Mouse (Mus musculus): Measurements from ENCODE around the gene Rpl11.
A peak's percentile ranks its signal among the peaks of the same experiment; 100 is the strongest.
"Not testable (repeated sequence)": the region's sequence is repeated elsewhere in the genome, so short reads cannot be mapped to it uniquely, and the experiment has no call there.

The Rpl11 gene

DNA sequence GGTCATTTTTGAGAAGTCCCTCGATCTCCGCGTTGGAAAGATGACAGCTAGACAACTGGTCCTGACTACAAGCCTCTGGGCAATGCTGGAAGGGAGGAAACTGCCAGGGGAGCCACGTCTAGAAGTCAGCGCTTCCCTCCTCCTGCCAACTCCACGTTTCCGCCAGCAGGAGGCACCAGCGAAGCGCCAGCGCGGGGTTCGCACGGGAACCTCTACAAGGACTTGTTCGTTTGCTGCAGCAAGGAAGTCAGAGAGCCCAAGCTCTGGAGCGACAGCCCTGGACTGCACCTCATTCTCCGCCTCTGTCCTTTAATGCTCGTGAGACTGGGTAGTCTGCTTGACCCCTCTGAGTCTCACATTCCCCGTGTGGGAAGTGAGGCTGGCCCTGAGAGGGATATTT is 16.7 kb upstream of the Rpl11 start:
- peak; percentile 82 to 84 for DNase-seq

DNA sequence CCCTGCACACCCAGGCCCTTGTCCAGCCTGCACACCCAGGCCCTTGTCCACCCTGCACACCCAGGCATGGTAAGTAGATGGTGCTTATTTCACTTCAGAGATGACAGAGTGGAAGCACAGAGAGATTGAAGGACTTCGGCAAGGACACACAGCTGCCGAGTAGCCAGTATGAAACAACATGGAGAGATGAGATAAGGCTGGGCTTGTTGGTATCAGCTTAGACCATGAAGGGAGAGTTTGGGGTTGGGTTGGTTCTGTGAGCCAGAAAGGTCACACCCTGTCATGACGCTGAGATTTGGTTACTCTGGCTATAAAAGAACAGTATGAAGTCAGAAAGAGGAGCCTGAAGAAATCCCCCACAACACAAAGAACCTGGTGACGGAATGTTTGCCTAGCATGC is 16.1 kb upstream of the Rpl11 start:
- DNase-seq = no peak

GRCm38 (mm10) chr4:136063143-136063542 is 9.9 kb upstream of the Rpl11 start:
- no peak for DNase-seq

GRCm38 (mm10) chr4:136059800-136060488 is 6.7 kb upstream of the Rpl11 start:
- DNase-seq = not testable (repeated sequence)

GRCm38 (mm10) chr4:136057916-136058315 is 4.7 kb upstream of the Rpl11 start:
- no peak for DNase-seq

GRCm38 (mm10) chr4:136056030-136056429 is 2.8 kb upstream of the Rpl11 start:
- no peak for DNase-seq

- DNase-seq = no peak
These were observed 615 bp upstream of the Rpl11 start for GRCm38 (mm10) chr4:136053843-136054242.

DNA sequence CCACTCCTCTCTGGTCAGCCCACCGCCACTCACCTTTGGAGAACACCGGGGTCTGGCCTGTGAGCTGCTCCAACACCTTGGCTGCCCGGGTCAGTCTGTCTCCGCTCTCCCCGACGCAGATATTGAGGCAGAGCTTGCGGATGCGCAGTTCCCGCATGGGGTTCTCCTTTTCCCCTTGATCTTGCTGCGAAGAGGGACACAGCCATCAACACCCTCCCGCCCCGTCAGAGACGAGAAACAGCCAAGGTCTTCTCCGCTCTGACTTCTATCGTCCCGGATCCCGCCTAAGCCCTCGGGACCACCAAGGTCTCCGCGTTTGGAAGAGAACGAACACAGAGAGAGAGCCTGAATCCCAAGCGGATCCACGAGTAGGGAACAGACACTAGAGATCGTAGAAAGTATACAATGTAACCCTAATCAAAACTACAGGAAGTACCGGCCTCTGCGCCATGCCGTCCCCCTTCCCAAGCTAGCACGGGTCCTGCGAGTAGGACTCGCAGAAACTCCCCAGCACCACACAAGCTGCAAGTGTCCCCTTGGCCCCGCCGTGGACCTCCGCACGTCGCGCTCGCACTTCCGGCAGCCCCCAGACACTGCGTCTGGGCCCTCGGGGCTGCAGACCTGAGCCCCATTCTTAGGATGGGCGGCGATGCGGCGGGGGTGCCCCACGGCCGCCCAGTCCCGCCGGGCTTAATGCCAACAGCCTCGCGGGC is 538 bp downstream of the Rpl11 start:
- peak in 1 of 2 experiments; percentile 26 for DNase-seq

- DNase-seq = no peak
These were observed 1.2 kb downstream of the Rpl11 start for GRCm38 (mm10) chr4:136052060-136052459.

DNA sequence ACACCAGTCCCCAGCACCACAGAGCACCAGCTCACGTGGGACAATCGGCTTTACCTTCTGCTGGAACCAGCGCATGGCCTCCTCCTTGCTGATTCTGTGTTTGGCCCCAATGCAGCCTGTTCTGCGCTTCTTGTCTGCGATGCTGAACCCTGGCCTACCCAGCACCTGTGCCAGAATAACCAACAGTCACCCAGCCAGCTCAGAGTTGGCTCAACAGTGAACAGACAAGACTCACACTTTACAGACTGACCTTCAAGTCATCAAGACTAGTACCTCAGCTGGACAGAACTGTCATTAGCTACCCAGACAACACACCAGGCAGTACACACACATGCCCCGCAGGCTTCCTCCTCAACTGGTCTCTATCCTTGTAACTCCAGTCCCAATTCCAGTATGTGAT is 3.0 kb downstream of the Rpl11 start:
- DNase-seq = no peak

- no peak for DNase-seq
These were observed 4.8 kb downstream of the Rpl11 start for GRCm38 (mm10) chr4:136048291-136049032.

- DNase-seq = no peak
These were observed 5.6 kb downstream of the Rpl11 start for GRCm38 (mm10) chr4:136047626-136048025.

GRCm38 (mm10) chr4:136046888-136047287 is 6.3 kb downstream of the Rpl11 start:
- DNase-seq = no peak

GRCm38 (mm10) chr4:136045091-136045490 is 8.1 kb downstream of the Rpl11 start:
- DNase-seq = no peak

- no peak for DNase-seq
These were observed 9.3 kb downstream of the Rpl11 start for GRCm38 (mm10) chr4:136043784-136044400.

DNA sequence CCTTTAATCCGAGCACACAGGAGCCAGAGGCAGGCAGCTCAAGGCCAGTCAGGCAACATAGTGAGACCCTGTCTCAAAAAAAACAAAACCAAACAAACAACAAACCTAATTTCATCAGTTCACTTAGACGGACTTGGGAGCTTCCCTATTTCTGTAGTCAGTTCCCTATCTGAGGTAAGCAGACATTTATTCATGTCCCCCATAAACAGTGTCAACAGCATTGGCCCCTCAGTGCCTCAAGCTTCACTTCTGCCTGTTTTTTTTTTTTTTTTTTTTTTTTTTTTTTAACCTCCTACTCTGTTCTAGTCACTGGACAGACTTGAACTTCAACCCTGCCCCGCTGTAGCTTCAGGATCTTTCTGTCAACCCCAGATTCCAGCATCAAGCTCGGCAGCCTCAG is 18.1 kb downstream of the Rpl11 start:
- no peak for DNase-seq

DNA sequence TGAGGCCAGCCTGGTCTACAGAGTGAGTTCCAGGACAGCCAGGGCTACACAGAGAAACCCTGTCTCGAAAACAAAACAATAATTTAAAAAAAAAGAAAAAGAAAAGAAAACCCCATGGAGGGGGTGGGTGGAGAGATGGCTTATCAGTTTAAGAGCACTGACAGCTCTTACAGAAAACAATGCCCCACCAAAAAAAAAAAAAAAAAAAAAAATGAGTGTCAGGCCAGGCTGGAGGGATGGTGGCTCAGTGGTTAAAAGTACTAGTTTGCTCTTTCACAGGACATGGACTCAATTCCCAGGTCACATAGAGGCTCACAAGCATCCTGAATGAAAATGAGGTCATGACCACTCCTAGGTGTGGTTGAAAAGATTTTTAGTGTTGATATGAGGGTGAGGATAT is 20.0 kb downstream of the Rpl11 start:
- DNase-seq = no peak

DNA sequence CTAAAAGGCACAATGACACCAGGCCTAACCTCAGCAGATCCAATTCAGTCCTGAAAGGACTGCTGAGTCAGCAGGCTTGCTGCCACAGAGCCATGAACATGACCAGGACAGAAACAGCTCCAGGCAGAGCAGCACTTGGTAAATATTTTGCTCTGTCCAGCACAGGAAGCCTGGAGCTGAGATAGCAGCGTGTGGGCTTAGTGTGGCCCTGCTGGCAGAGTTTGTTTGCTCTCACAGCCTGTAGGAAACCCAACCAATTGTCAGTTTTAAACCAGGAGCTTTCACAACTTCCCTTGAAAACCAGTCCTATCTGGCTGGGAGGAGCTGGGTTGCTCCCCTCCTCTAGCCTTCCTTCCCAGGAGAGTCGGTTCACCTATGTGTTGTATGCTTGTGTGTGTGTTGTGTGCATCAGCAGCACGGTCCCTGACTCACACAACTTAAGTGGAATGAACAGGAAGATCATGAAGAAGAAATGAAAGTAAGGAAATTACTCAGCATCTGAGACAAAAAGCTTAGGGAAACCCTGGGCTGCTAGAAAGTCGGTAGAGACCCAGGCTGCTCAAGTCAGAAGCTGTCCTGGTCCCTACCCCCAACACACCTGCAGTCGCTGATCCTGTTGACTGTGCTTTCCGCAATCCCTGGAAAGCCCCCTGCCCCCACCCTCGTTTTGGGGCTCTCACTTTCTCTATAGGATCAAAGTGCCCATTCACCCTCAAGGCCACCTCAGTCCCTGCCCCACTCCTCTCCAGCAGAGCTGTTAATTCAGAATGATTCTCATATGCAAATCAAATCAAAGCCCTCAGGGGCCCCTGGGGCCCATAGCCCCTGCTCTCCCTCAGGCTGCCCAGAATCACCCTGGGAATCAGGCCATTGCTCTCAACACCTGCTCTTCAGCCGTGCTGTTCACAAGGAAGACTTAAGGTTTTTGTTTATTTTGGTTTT is 22.0 kb downstream of the Rpl11 start:
- DNase-seq = no peak

DNA sequence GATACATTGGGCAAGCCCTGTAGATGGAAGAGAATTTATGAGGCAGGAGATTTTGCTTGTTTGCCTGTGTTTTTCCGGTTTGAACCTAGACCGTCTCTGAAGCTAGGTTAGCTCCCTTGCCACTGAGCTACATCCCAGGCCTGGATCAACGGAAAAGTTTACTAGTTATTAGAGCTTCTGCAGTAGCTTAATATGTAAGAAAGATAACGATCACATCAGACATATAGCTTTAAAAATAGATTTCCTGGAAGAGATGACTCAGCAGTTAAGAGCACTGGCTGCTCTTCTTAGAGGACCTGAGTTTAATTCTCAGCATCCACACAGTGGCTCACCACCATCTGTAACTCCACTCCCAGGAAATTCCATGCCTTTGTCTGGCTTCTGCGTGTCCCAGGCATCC is 24.5 kb downstream of the Rpl11 start:
- no peak for DNase-seq

- peak in 1 of 2 experiments; percentile 36 for DNase-seq
These were observed 25.1 kb downstream of the Rpl11 start for GRCm38 (mm10) chr4:136028132-136028564.

- DNase-seq = no peak
These were observed 25.7 kb downstream of the Rpl11 start for GRCm38 (mm10) chr4:136027416-136028131.
